Mouse (Mus musculus) layer of hippocampus, adult 8-10 months (tissue): ENCODE measurements at regions not wholly inside any gene's neighbourhood (a gene's known extent, or its start where the extent isn't known, plus 50 kb on each side); places are given as distances from the start of the nearest gene placed in this dataset.
"Not testable (repeated sequence)": the region's sequence is repeated elsewhere in the genome, so short reads cannot be mapped to it uniquely, and the experiment has no call there.

Experiments
- DNase-seq, 2 experiments: peaks; one replicate each; pipeline ENCODE4 v3.0.0; 2022; ENCODE audit warnings: low spot score in 2 of 2

DNA sequence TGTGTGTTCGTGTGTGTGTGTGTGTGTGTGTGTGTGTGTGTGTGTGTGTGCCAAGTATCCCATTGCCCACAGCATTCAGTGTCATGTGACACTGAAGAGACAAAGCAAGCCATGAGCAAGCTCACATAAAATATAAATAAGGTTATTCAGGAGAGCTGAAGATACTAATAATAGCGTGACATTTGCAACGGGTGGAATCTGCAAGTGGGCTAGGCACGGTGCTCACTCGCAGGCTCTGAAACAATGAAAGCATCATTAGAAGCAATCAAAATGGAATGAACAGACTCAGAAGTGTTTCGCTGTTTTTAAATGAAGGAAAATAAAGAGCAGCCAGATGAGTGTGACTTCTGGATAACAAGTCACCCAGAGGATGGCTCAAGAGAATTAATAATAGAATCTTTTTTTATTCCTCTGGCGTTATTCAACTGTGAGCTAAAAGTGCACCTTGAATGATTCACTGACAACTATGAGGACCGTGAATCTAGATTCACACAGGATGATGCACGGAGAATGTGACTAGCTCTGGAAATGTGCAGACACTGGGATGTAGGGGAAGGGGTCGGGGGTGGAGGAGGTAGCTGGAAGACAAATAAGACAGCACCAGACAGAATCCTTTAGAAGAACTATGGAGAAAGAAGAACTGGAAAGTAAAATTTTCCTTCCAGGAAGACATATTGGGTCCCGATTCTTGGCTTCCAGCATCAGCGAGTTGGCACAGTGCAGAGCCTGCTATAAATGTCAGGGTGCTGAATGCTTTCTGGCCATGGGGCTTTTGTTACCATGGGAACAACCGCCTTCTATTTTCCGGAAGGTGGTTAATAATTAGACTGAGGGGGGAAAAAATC lies 55.3 kb downstream of the Actbl2 start:
- peak; percentile 55 to 62 for DNase-seq

DNA sequence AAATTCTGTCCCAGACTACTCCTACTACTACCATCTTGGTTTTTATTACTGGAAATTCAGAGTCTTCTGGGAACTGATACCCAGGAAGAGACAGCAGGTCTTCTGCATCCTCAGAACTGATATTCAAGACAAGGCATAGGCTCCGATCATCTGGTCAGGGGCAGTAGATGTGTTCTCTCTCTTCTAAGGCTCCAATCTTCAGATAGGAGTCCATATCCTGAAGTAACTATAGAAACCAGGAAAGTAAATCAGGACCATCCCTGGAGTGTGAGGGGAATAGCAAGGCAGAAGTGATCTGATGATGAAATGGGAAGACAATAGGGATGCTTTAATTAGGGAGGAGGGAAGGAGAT lies 55.9 kb downstream of the Actbl2 start:
- no peak for DNase-seq

DNA sequence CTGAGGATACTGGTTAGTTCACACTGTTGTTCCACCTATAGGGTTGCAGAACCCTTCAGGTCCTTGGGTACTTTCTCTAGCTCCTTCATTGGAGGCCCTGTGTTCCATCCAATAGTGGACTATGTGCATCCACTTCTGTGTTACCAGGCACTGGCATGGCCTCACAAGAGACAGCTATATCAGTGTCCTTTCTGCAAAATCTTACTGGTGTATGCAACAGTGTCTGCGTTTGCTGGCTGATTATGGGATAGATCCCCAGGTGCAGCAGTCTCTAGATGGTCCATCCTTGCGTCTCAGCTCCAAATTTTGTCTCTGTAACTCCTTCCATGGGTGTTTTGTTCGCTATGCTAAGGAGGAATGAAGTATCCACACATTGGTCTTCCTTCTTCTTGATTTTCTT lies 58.7 kb downstream of the Actbl2 start:
- DNase-seq = not testable (repeated sequence)

DNA sequence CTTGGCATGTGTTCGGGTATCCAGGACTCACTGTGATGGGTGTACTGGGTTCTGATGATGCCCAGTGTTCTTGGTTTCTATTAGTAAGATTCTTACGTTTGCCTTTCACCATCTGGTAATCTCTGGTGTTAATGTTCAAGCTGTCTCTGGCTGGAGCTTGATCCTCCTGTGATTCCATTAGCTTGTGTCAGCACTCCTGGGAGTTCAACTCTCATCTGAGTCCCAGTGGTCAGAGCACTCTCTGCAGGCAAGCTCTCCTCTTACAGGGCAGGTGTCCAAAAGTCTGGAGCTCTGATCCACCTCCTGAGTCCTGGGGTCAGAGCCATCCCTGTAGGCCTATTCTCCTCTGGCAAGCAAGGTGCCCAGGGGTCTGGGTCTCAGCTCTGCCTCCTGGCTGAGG lies 63.1 kb downstream of the Actbl2 start:
- not testable (repeated sequence) for DNase-seq

DNA sequence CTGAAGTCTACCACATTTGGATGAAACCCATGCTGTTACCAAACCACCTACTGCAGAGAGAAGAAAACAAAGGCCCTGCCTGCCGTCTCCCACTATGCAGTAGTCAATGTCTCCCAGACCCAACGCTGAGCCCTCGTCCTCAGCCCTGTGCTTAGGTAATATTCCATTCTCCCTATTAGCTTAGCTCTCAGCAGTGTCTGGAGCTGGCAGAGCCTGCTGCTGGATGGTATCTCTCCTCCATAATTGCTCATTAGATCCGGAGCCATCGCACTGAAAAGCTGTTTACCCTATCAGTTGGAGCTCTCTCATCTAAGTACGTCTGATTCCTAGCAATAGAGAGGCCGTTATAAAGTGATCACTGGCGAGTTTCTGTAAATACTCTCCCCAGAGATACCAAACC lies 68.4 kb downstream of the Actbl2 start:
- no peak for DNase-seq

DNA sequence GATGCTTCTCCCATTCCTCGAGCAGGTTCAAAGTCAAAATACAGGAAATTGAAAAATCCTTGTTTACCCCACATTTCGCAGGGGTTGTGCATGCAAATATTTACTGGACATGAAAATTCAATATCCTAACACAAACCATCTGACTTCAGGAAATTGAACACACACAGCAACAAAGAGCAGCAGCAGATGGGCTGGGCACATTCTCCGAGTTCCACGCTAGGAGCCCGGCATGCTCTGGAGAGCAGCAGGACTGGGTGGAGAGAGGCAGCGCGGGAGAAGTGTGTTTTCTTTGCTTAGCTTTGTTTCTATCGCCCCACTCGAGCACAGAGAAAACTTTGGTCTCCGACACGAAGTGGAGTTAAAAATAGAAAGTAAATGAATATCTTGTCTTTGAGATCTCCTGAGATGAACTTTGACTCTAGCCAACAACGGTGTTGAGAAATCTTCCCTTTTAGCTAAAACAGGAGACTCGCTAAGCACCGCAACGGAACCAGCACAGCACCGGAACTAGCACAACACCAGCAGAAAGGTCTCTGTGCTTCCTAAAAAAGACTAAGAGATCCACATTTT lies 71.4 kb downstream of the Actbl2 start:
- no peak for DNase-seq

DNA sequence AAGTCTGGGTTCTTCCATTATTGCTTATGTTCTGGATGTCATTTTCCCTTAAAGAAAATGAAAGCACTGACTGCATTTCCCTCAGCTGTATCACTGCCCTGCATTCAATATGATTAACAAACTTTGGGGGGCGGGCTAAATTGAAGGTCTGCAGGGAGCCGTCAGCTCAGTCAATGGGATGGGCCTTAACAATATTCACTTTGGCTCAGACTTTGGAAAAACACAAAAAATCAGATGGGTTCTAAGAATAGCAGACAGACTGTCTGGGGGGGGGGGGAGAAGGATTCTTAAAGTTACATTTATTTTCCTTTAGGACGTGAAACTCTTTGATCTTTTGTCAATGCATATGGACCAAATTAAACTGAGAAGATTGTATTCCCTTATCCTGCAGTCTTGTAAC lies 78.2 kb downstream of the Actbl2 start:
- no peak for DNase-seq

DNA sequence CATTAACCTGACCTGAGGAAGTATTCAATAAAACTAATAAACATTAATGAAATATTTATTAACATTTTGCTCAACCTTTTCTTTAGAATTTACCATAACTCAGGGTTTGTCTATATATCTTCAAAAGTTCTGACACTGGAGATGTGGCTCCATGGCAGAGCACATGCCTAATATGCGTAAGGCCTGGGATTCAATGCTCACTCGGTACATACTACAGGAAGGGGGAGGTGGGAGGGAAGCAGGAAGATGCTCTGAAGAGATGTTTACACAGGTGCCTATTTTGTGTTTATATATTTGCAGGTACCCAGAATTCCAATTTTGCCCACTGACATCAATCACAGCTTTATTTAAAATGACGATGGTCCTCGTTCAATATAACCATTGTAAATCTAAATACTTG lies 79.0 kb downstream of the Actbl2 start:
- no peak for DNase-seq

DNA sequence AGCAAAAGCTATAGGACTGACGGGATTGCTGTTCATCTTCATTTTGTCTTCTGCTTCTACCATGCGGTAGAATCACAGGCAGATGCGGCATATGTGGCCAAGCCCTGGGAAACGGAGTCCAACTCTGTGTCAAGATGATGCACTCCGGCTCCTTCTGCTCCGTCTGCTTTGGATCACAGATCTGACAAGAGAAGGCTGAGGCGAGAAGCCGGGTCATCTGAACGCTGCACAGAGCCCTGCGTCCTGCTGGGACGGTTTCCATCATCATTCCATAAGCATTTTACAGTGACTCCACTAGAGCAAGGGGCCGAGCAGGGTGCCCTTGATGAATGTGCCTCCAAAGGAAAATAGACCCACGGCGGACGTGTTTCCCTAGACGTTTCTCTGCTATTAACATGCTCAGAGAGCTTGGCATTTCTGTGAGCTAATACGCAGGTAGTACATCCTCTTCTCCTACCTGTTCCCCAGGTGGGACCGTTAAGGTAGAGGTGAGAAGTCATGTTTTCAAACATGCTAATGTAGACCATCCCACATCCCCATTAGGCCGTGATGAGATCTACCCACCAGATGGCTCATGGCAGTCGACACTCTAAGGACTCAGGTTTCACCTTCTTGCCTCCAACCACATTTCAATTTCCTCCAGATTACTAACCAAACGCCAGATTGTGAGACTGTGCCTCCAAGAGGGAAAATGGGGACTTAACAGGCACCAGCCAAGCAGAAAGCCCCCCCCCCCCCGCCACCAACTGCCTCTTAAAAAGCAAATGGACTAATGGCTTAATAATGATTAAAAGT lies 79.6 kb downstream of the Actbl2 start:
- DNase-seq = no peak

DNA sequence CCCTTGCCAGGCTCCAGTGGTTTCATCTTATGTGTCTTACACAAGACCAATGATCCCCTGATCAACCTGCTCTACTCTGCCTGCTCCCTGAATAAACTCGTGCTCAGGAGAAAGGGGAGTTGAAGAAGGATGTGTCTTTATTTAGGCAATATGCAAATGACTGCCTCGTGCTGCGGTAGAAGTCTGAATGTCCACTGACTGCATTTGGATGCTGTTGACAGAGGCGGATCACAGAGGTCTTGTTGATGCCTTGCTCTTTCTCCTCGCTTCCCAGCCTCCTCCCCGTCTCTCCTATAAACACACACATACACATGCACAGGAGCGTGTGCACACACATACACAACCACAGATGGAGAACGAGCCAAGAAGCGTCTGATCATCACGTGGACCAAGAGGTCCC lies 90.2 kb downstream of the Actbl2 start:
- DNase-seq = no peak

DNA sequence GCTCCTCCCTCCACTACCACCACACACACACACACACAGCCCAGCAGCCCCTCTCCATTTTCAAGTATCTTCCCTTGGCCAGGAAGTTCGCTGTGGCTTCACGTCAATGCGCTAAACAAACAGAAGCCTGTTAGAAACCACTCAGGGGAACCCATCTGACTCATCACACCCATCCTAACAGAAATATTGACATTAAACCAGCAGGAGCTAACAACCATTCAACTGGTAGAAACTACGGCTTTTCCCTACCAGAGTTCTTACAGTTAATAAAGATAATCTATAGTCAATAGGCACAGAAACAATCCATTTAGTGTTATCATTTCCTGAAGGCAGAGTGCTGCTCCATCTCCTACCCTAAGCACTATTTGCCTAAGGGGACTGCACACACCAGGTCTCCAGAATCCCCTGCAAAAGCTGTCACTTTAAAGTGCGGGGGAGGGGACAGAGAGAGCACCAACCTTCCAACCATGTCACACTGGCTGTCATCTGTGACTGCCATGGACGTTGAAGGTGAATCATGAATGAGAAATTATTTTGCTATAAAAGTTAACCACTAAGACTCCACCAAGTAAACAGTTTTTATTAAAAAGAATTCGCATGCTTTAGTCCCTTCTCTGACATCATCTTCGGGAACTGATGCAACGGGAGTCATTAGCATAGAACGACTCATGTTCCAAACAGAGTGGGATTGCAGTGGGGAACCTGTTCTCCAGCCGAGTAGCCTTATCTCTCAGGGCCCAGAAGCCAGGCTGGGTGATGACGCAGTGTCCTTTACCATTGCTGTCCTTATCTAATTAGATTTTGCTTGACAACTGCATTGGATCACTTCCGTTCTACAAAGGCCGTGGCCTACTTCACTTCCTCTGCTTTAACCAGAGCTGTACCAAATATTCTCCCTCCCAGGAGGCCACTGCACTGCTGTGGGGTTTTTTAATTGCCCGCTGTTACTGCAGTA lies 91.0 kb downstream of the Actbl2 start:
- DNase-seq = no peak

DNA sequence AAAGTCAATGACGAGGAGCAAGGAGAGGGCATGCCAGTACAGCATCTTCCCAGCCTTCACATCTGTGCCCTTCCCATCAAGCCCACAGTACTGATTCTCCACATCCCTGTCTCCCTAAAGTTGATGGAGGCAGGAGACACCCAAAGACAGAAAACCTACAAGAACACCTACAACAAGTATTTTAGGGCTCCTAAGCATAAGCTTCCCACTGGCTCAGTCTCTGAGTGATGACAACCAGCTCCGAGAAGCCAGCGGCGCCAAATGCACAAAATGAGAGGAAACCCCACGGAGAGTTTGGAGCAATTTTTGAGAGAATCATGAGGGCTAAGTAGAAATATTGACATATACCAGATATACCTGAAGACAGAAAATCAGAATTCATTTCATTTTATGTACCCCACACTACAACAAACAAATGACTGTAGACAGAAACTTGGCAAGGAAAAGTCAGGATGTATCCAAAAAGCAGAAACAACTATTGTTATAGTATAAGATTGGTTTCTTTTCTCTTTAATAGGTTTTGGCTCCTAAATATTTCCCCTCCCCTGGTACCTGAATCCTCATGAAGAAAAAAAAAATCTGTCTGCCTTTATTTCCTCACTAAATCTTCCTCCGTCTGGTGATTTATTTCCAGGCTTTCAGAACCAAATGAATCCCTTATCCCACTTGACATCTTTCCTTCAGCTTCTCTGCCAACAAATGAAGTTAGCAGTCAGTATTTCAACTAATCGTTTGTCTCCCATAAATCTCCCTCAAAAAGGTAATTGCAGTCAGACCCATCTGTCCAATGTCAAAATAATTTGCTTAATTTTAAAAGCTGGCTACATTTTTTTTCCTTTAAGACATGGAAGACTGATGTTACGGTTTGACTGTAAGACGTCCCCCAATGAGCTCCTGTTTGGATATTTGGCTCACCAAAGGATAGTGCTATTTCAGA lies 102.0 kb downstream of the Actbl2 start:
- DNase-seq = no peak

DNA sequence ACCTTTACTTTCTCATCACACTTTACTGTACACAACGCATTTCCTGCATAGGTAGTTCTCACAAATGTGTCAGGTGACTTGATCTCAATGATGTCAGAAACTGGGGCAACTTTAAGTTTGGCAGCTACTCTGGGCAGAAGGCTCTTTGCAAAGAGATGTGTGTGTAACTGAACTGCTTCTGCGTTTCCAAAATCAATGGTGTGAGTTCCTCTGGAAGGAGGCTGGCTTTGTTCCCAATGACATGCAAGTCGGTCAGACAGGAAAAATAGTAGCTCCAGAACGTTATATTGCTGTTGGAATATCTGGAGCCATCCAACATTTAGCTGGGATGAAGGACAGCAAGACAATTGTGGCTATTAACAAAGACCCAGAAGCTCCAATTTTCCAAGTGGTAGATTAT lies 106.6 kb downstream of the Actbl2 start:
- DNase-seq = no peak

DNA sequence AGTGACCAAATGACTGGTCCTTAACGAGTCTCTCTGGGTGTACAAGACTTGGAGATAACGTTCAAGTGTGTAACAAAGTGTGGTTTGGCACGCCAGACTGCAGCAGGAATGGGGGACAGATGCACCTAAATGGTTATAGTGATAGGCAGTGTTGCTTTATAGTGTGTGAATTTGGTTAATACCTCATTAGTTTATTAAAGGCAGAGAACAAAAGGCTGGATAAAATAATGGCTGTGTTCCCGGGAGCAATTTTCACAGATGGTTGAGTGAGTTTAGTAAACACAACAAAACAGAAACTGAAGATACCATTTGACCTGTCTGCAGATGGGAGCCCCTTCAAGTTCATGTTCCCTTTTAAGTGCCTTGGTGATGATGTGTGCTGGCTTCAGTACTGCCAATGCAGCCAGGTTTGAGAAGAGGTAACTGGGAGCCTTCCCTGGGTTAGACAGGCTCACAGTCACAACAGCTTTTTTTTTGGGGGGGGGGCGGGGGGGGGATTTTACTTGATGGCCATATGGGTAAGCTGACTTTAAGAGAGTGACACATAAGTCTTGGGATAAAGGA lies 108.4 kb downstream of the Actbl2 start:
- DNase-seq = no peak

DNA sequence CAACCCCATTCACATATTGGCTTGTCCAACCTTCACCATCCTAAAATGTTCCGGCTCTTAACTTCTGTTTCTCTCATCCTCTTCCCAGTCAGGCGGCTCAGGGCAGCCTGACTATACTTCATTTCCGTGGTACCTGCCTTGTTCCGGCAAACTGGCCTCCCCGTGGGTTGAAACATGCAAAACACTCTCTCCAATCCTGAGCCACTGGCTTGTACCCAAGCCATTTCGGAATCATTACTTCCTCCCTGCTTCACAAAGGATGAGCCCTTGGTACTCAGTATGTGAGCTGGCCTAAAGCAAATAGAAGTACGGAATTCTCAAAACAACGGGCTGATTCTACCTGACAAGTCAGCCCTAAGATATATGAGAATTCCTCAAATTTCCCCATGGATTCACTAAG lies 112.1 kb downstream of the Actbl2 start:
- no peak for DNase-seq

DNA sequence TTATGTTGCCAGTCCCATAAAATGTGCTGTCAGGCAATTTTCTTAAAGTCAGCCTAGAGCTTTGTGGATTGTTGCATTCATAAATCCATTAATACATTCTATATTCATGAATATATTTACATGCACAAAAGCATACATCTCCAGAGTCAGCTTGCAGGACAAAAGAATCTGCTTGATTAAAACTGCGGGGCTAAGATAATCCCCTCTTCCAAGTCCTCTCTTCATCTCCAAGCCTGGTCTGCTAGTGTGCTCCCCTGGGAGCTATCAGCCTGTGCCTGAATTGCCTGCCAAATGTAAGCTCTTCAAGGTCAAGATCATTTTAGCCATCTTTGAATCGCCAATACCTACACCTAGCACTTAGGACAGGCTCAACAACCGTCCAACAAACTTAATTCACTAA lies 112.8 kb downstream of the Actbl2 start:
- DNase-seq = no peak

DNA sequence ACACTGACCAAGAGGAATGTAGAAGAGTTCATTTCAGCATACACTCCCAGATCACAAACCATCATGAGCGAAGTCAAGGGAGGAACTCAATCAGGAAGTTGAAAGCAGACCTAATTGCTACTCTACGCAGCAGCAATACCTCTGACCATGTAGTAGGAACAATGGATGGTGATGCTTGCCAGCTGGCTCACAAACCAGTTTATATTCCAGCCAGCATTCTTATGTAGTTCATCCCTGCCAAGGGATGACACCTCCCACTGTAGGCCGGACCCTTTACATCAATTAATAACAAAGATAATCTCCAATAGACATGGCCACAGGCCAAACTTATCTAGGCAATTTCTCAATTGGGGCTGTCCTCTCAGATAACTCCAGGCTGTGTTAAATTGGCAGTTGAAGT lies 115.1 kb downstream of the Actbl2 start:
- no peak for DNase-seq

DNA sequence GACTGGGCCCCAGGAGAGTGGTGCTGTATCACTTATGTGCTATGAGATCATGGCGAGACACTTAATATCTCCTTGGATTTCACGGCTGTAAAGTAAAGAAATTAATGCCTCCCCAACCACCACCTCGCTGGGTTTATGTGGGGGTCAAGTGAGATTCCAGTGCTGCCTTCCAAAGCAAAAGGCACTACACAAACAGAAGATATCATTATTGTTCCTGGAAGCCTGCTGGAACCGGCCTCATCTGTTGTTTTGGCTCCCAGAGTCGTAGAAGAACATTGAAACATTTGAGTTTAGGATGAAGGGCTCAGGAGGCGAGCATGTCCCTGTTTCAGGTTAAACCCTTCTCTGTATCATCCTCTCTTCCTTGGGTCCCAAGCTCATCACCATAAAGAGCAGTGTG lies 116.6 kb downstream of the Gpbp1 start:
- DNase-seq = no peak

DNA sequence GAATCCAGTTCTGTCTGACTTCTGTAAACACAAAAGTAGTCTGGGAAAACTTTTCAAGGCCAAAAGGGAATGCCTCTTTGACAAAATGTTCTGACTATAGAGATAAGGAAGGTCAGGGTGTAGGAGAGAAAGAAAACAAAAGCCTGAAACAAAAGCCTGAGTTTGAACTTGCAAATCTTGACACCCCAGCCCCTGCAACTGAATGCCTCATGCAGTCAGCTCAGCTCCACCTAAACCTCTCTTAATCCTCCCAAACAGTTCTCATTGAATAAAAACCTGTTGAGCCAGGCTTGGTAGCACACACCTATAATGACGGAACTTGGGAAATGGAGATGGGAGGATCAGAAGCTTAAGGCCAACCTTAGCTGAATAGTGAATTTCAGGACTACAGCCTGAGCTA lies 116.1 kb downstream of the Gpbp1 start:
- DNase-seq = no peak
